Mouse (Mus musculus) lung, postnatal 0 days (tissue): ENCODE data around the gene Foxd1. TPM values are rescaled to one million over a fixed set of nuclear protein-coding genes. Genes with fewer than 3 reads are reported as not detected.

ENCODE experiments used
- ATAC-seq: fragments of 200-750 bp; cut with Nextera tagmentation; 2 replicates; pipeline ENCODE4 v1.8.0; 2017; ENCODE audit warnings: moderate library complexity
- DNase-seq: peaks from one replicate; pipeline ENCODE4 v3.0.0-alpha.2; 2016; ENCODE audit warnings: low spot score
- H3K27ac ChIP-seq: fragments of 300-500 bp; sonication (generic); 2 replicates; pipeline ENCODE4 v1.5.1; 2014; ENCODE audit warnings: antibody characterized with exemption, mild to moderate bottlenecking, low read length, mixed read lengths
- H3K27me3 ChIP-seq: fragments of 300-500 bp; sonication (generic); replicated peaks from 2 replicates; pipeline ENCODE4 v1.6.1; 2014; ENCODE audit warnings: low read length, mixed read lengths; ENCODE audit not compliant: insufficient read depth
- H3K36me3 ChIP-seq: fragments of 300-500 bp; sonication (generic); 2 replicates; pipeline ENCODE4 v1.6.1; 2014; ENCODE audit warnings: low read length, mixed read lengths; ENCODE audit not compliant: insufficient read depth
- H3K4me1 ChIP-seq: fragments of 300-500 bp; sonication (generic); 2 replicates; pipeline ENCODE4 v1.6.1; 2014; ENCODE audit warnings: antibody characterized with exemption, low read depth, low read length, mixed read lengths; ENCODE audit not compliant: insufficient read depth
- H3K4me2 ChIP-seq: fragments of 300-500 bp; sonication (generic); replicated peaks from 2 replicates; pipeline ENCODE4 v1.6.1; 2014; ENCODE audit warnings: low read depth, mild to moderate bottlenecking, low read length, moderate library complexity, mixed read lengths
- H3K4me3 ChIP-seq: fragments of 300-500 bp; sonication (generic); 2 replicates; pipeline ENCODE4 v1.5.1; 2014; ENCODE audit warnings: low read depth, low read length
- H3K9ac ChIP-seq: fragments of 300-500 bp; sonication (generic); replicated peaks from 2 replicates; pipeline ENCODE4 v1.6.1; 2014; ENCODE audit warnings: low read depth, mild to moderate bottlenecking
- H3K9me3 ChIP-seq: fragments of 300-500 bp; sonication (generic); 2 replicates; pipeline ENCODE4 v1.6.1; 2016; ENCODE audit warnings: low read length, mixed read lengths
- CTCF ChIP-seq: IDR thresholded peaks from 2 replicates; pipeline ENCODE4 v1.5.1; 2016; ENCODE audit warnings: antibody characterized with exemption, mild to moderate bottlenecking
- EP300 ChIP-seq: IDR thresholded peaks from 2 replicates; pipeline ENCODE4 v1.6.1; 2016; ENCODE audit warnings: antibody characterized with exemption, mild to moderate bottlenecking, control low read depth
- WGBS: fragments of 180-500 bp; shearing (Covaris S2); extraction: QIAGEN DNeasy Blood & Tissue Kit; methylation state at CpG from one replicate; pipeline ENCODE4 v1.1.7; 2014; 5-methylcytosine and 5-hydroxymethylcytosine counted together
- polyA plus RNA-seq: library from polyadenylated mRNA; unstranded; fragments of >200 nt; fragmentation: Nextera tagmentation; extraction: Ambion mirVana; gene quantifications from 2 replicates; pipeline ENCODE4 v1.2.1, GENCODE M21; 2015

Foxd1 gene
- polyA plus RNA-seq, 1 experiment from 2014 or later: 0.05 TPM

- TF ChIP-seq EP300 (no peak), CTCF (no peak)
- H3K9ac ChIP-seq: no peak overlapping the region
- H3K4me3 ChIP-seq: no peak overlapping the region
- ATAC-seq (no peak), DNase-seq (no peak)
- no peaks in the 10 kb centered on the region for H3K9me3 ChIP-seq
- WGBS: 90% methylated on average over 5 of the region's 5 CpGs
- H3K4me1 ChIP-seq: peaks cover 7% of the 10 kb centered on the region; the same call in 1 of the 2 replicates
- H3K27me3 ChIP-seq: no peaks in the 10 kb centered on the region
- H3K36me3 ChIP-seq: peaks cover 30% of the 10 kb centered on the region
- H3K4me2 ChIP-seq: no peak overlapping the region
- H3K27ac ChIP-seq: no peak overlapping the region
These were observed 42.4 kb upstream of the Foxd1 start for GRCm38 (mm10) chr13:98311597-98311996.

- Histone ChIP-seq H3K27ac (no peak overlapping the region), H3K9ac (no peak overlapping the region), H3K4me3 (no peak overlapping the region), H3K4me2 (no peak overlapping the region), H3K27me3 (no peaks in the 10 kb centered on the region), H3K9me3 (no peaks in the 10 kb centered on the region), H3K36me3 (peaks cover 28% of the 10 kb centered on the region), H3K4me1 (peaks cover 7% of the 10 kb centered on the region; the same call in 1 of the 2 replicates)
- DNase-seq (no peak), ATAC-seq (no peak)
- 52% methylated on average over 7 of the region's 7 CpGs for WGBS
- TF ChIP-seq CTCF: no peak
- no peak for TF ChIP-seq EP300
These were observed 40.4 kb upstream of the Foxd1 start for GRCm38 (mm10) chr13:98313631-98314030.

- H3K36me3 ChIP-seq: peaks cover 28% of the 10 kb centered on the region
- DNase-seq: peak; percentile 71
- 37% methylated on average over 4 of the region's 4 CpGs for WGBS
- no peaks in the 10 kb centered on the region for H3K9me3 ChIP-seq
- H3K4me1 ChIP-seq: peaks cover 7% of the 10 kb centered on the region; the same call in 1 of the 2 replicates
- no peak overlapping the region for H3K9ac ChIP-seq
- ATAC-seq: peak; percentile 25; the same call in 1 of the 2 replicates
- H3K4me3 ChIP-seq: 0 out of 2 replicates have a peak overlapping the region, but pooled peaks have one; percentile 94
- peak overlapping the region; percentile 69; the same call in 1 of the 2 replicates for H3K4me2 ChIP-seq
- no peaks in the 10 kb centered on the region for H3K27me3 ChIP-seq
- TF ChIP-seq CTCF (no peak), EP300 (no peak)
- H3K27ac ChIP-seq: no peak overlapping the region
These were observed 38.9 kb upstream of the Foxd1 start for GRCm38 (mm10) chr13:98315124-98315523.

GRCm38 (mm10) chr13:98316140-98316479, 37.9 kb upstream of the Foxd1 start:
- TF ChIP-seq CTCF: no peak
- TF ChIP-seq EP300: no peak
- Histone ChIP-seq H3K4me3 (peak overlapping the region; percentile 94), H3K9ac (peak overlapping the region; percentile 94), H3K4me1 (peaks cover 7% of the 10 kb centered on the region; the same call in 1 of the 2 replicates), H3K36me3 (peaks cover 18% of the 10 kb centered on the region), H3K27me3 (no peaks in the 10 kb centered on the region), H3K4me2 (peak overlapping the region; percentile 69), H3K27ac (peak overlapping the region; percentile 98), H3K9me3 (no peaks in the 10 kb centered on the region)
- WGBS: under 1% methylated on average over 16 of the region's 17 CpGs
- DNase-seq (peak; percentile 60), ATAC-seq (no peak)

GRCm38 (mm10) chr13:98316480-98317245, 37.4 kb upstream of the Foxd1 start, which contains the start of gene Btf3:
Gene Btf3 (minus strand): TSS chr13:98317006.
- TF ChIP-seq CTCF (no peak; the same call in 1 of the 2 replicates), EP300 (no peak)
- H3K9me3 ChIP-seq: no peaks in the 10 kb centered on the region
- DNase-seq (peak; percentile 97), ATAC-seq (peak; percentile 92)
- H3K4me1 ChIP-seq: peaks cover 7% of the 10 kb centered on the region; the same call in 1 of the 2 replicates
- H3K4me3 ChIP-seq: peak within 1 kb of the TSS; percentile 94
- no peaks in the 10 kb centered on the region for H3K27me3 ChIP-seq
- under 1% methylated on average over 73 of the region's 90 CpGs for WGBS
- H3K36me3 ChIP-seq: peaks cover 12% of the 10 kb centered on the region
- H3K9ac ChIP-seq: peak within 1 kb of the TSS; percentile 94
- H3K27ac ChIP-seq: peak within 1 kb of the TSS; percentile 98
- H3K4me2 ChIP-seq: peak within 1 kb of the TSS; percentile 69

- Histone ChIP-seq H3K4me1 (peaks cover 7% of the 10 kb centered on the region; the same call in 1 of the 2 replicates), H3K9ac (peak overlapping the region; percentile 94), H3K36me3 (peaks cover 7% of the 10 kb centered on the region), H3K9me3 (no peaks in the 10 kb centered on the region), H3K27ac (peak overlapping the region; percentile 98), H3K4me2 (peak overlapping the region; percentile 69), H3K27me3 (no peaks in the 10 kb centered on the region), H3K4me3 (peak overlapping the region; percentile 94)
- ATAC-seq: no peak
- DNase-seq: peak; percentile 68
- TF ChIP-seq EP300 (no peak), CTCF (peak; percentile 49; the same call in 1 of the 2 replicates)
- 2% methylated on average over 16 of the region's 16 CpGs for WGBS
These were observed 36.8 kb upstream of the Foxd1 start for GRCm38 (mm10) chr13:98317246-98317677.
